9 mouse cellular contexts compared by ENCODE assay signal in the genomic region with DNA sequence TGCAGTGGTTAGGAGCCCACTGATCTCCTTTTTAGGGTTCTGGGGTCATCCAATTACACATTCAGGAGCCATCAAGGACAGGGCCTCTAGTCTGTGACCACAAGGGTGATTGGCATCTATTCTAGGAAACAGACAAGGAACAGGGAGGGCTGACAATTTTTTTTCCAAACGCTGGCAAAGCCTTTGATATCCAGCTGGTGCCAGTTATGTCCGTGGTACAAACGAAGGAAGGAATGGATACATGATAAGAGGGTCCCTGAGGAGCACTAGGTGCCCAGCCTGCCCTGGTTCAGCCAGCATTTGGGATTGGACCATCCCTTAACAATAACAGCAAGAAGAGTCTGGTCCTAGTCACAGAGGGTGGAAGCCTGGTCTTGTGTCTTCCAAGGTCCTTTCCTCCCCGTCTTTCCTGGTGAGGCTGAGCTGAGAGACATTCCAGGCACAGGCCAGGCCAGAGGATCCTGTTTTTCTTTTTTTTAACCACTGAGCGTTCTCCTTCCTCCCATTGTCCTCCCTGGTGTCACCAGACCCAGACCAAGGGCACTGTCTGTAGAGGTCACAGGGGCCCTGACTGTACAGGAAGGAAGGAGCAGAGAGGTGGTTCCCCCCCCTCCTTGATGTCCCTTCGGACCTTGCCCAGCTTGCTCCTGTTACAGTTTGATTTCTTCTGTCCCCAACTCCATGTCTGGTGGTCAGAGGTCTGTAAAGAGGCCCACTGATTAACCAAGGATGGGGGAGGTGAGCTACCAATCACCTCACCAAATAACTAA.
A peak's percentile ranks its signal among the peaks of the same experiment; 100 is the strongest.
DNase-seq lines count a peak whose midpoint lies in the region; ATAC-seq and TF ChIP-seq lines count a peak whose summit lies in the region.
"Had no signal": no experiment of that assay in that cellular context is flagged by ENCODE, and none has a peak within 500 bp of the region (broad histone marks: within the 10 kb centered on the region; RNA-seq: fewer than 3 reads in every experiment).

No protein-coding gene starts in this region.

- DNase-seq in embryonic facial prominence, embryonic 10.5 days (ENCODE audit: low spot score): no peak
- peak; percentile 63 for DNase-seq in heart, adult 8-10 months (ENCODE audit: low spot score)
- peak; percentile 96 for DNase-seq in kidney, adult 9 months
- DNase-seq in lung, adult 2 months: peak; percentile 12
- DNase-seq in left cerebral cortex, postnatal 4 days: no peak
- no peak for DNase-seq in gastrocnemius, postnatal 36 days
- no peak for DNase-seq in gastrocnemius, postnatal 4 days (ENCODE audit: low spot score in 2 of 2)

- 59% methylated on average over 6 of the region's 6 CpGs for WGBS in embryonic facial prominence, embryonic 10.5 days
- 41% methylated on average over 6 of the region's 6 CpGs for WGBS in lung, adult 2 months

- peaks cover 53% of the 10 kb centered on the region for H3K4me1 ChIP-seq in embryonic facial prominence, embryonic 10.5 days
- peaks cover 28% of the 10 kb centered on the region for H3K4me1 ChIP-seq in lung, adult 2 months (ENCODE audit: control insufficient read depth, insufficient read depth, low read length)

- no peak for TF ChIP-seq CTCF in lung, adult 2 months (IDR thresholded peaks at IDR 0.05; ENCODE audit: insufficient read depth, low read length)

- no peaks in the 10 kb centered on the region for H3K9me3 ChIP-seq in embryonic facial prominence, embryonic 10.5 days
- H3K9me3 ChIP-seq: limb, embryonic 13.5 days had no signal

- H3K27me3 ChIP-seq in embryonic facial prominence, embryonic 10.5 days (replicated peaks; ENCODE audit: low read depth, poor library complexity, severe bottlenecking): no peaks in the 10 kb centered on the region
- H3K27me3 ChIP-seq: limb, embryonic 13.5 days had no signal

- no peak for TF ChIP-seq POLR2A in lung, adult 2 months (IDR thresholded peaks at IDR 0.05; ENCODE audit: borderline replicate concordance, extremely low read depth, low read depth, low read length)

- intact Hi-C loops in left cerebral cortex, postnatal 4 days (cut with DNase I): no loop called here
- intact Hi-C loops in gastrocnemius, postnatal 36 days (cut with DNase I): no loop called here

- H3K4me3 ChIP-seq in embryonic facial prominence, embryonic 10.5 days: no peak overlapping the region
- H3K4me3 ChIP-seq in lung, adult 2 months (replicated peaks; ENCODE audit: extremely low read depth, low read depth, low read length): no peak overlapping the region
- H3K4me3 ChIP-seq: limb, embryonic 13.5 days had no signal

- H3K36me3 ChIP-seq in embryonic facial prominence, embryonic 10.5 days (replicated peaks): no peaks in the 10 kb centered on the region
- H3K36me3 ChIP-seq: limb, embryonic 13.5 days had no signal

- H3K27ac ChIP-seq in embryonic facial prominence, embryonic 10.5 days (replicated peaks): peak overlapping the region; percentile 46
- H3K27ac ChIP-seq: limb, embryonic 13.5 days had no signal

- ATAC-seq in erythroblast, adult 5-6 weeks (replicated peaks; ENCODE audit: low FRiP score, poor library complexity, severe bottlenecking): no peak

Comparison
In these comparisons a context has a peak if more than half of its experiments do, and no peak if none do; other contexts are left out.
1. DNase-seq: peak in heart, adult 8-10 months (single experiment), kidney, adult 9 months (single experiment) and lung, adult 2 months (single experiment); none in embryonic facial prominence, embryonic 10.5 days (single experiment), left cerebral cortex, postnatal 4 days (single experiment), gastrocnemius, postnatal 36 days (0 of 2) and gastrocnemius, postnatal 4 days (0 of 2).